9 mouse cellular contexts compared by ENCODE assay signal in genomic region chr19:9027795-9028194, GRCm38 (mm10). TPM values are rescaled to one million over a fixed set of nuclear protein-coding genes. Genes with fewer than 3 reads are reported as not detected.
DNase-seq lines count a peak whose midpoint lies in the region; ATAC-seq lines count a peak whose summit lies in the region.
"Had no signal": no experiment of that assay in that cellular context is flagged by ENCODE, and none has a peak within 500 bp of the region (broad histone marks: within the 10 kb centered on the region; RNA-seq: fewer than 3 reads in every experiment).

No protein-coding gene starts in this region.

- peak; percentile 59 for DNase-seq in forebrain, embryonic 14.5 days (ENCODE audit: low spot score)
- DNase-seq in forebrain, embryonic 11.5 days (ENCODE audit: low spot score): no peak
- peak; percentile 79 for DNase-seq in ZHBTc4 (ENCODE audit: low read depth, low spot score)
- no peak for DNase-seq in adrenal gland, postnatal 10 days
- DNase-seq: liver, embryonic 13.5 days had no signal

- no peak for ATAC-seq in forebrain, embryonic 14.5 days
- no peak for ATAC-seq in forebrain, embryonic 11.5 days (replicated peaks; ENCODE audit: low FRiP score)
- ATAC-seq in heart, embryonic 15.5 days (replicated peaks; ENCODE audit: insufficient number of reproducible peaks, insufficient read depth, low FRiP score, low read depth): peak; percentile 71; the same call in 1 of the 2 replicates
- ATAC-seq in lung, embryonic 15.5 days (ENCODE audit: borderline replicate concordance, extremely low read depth, low FRiP score, low TSS enrichment): peak; percentile 80
- no peak for ATAC-seq in intestine, embryonic 16.5 days
- no peak for ATAC-seq in inflammation-experienced regulatory T-cells, adult 6 months

- no peaks in the 10 kb centered on the region for H3K36me3 ChIP-seq in forebrain, embryonic 14.5 days (ENCODE audit: control insufficient read depth, insufficient read depth, low read length)
- H3K36me3 ChIP-seq in forebrain, embryonic 11.5 days (ENCODE audit: control insufficient read depth, insufficient read depth, low read length): no peaks in the 10 kb centered on the region
- H3K36me3 ChIP-seq in heart, embryonic 15.5 days: no peaks in the 10 kb centered on the region
- no peaks in the 10 kb centered on the region for H3K36me3 ChIP-seq in lung, embryonic 15.5 days
- H3K36me3 ChIP-seq in intestine, embryonic 16.5 days (ENCODE audit: control insufficient read depth, insufficient read depth, low read length): no peaks in the 10 kb centered on the region
- H3K36me3 ChIP-seq: liver, embryonic 13.5 days had no signal

- H3K27ac ChIP-seq in forebrain, embryonic 14.5 days (ENCODE audit: low read depth, low read length): no peak overlapping the region
- H3K27ac ChIP-seq in forebrain, embryonic 11.5 days (ENCODE audit: low read depth, low read length): no peak overlapping the region
- H3K27ac ChIP-seq in heart, embryonic 15.5 days: peak overlapping the region; percentile 79
- H3K27ac ChIP-seq in lung, embryonic 15.5 days: peak overlapping the region; percentile 57
- no peak overlapping the region for H3K27ac ChIP-seq in intestine, embryonic 16.5 days (ENCODE audit: low read length)
- H3K27ac ChIP-seq: liver, embryonic 13.5 days had no signal

- no peak overlapping the region for H3K4me2 ChIP-seq in forebrain, embryonic 14.5 days (ENCODE audit: low read length)
- no peak overlapping the region for H3K4me2 ChIP-seq in forebrain, embryonic 11.5 days (ENCODE audit: low read depth, low read length, severe bottlenecking)
- H3K4me2 ChIP-seq in heart, embryonic 15.5 days: peak overlapping the region; percentile 45
- H3K4me2 ChIP-seq in lung, embryonic 15.5 days: no peak overlapping the region
- H3K4me2 ChIP-seq in intestine, embryonic 16.5 days (ENCODE audit: low read depth, low read length): no peak overlapping the region
- H3K4me2 ChIP-seq: liver, embryonic 13.5 days had no signal

- H3K9ac ChIP-seq in forebrain, embryonic 14.5 days (ENCODE audit: low read length): no peak overlapping the region
- no peak overlapping the region for H3K9ac ChIP-seq in forebrain, embryonic 11.5 days (ENCODE audit: low read length)
- H3K9ac ChIP-seq in heart, embryonic 15.5 days: no peak overlapping the region
- H3K9ac ChIP-seq in lung, embryonic 15.5 days: no peak overlapping the region
- H3K9ac ChIP-seq in intestine, embryonic 16.5 days (ENCODE audit: low read depth, low read length): no peak overlapping the region
- H3K9ac ChIP-seq: liver, embryonic 13.5 days had no signal

- no peaks in the 10 kb centered on the region for H3K27me3 ChIP-seq in forebrain, embryonic 14.5 days (replicated peaks; ENCODE audit: control insufficient read depth, insufficient read depth, low read length)
- H3K27me3 ChIP-seq in forebrain, embryonic 11.5 days (ENCODE audit: control insufficient read depth, insufficient read depth, low read length): no peaks in the 10 kb centered on the region
- H3K27me3 ChIP-seq in heart, embryonic 15.5 days: no peaks in the 10 kb centered on the region
- no peaks in the 10 kb centered on the region for H3K27me3 ChIP-seq in lung, embryonic 15.5 days
- no peaks in the 10 kb centered on the region for H3K27me3 ChIP-seq in intestine, embryonic 16.5 days (replicated peaks; ENCODE audit: control insufficient read depth, insufficient read depth, low read length)
- H3K27me3 ChIP-seq: liver, embryonic 13.5 days had no signal

- peaks cover 11% of the 10 kb centered on the region for H3K4me1 ChIP-seq in forebrain, embryonic 14.5 days (ENCODE audit: control insufficient read depth, insufficient read depth, low read length)
- H3K4me1 ChIP-seq in forebrain, embryonic 11.5 days (replicated peaks; ENCODE audit: control insufficient read depth, insufficient read depth, low read length): no peaks in the 10 kb centered on the region
- peaks cover 55% of the 10 kb centered on the region for H3K4me1 ChIP-seq in heart, embryonic 15.5 days (replicated peaks)
- H3K4me1 ChIP-seq in lung, embryonic 15.5 days: peaks cover 29% of the 10 kb centered on the region
- H3K4me1 ChIP-seq in intestine, embryonic 16.5 days (ENCODE audit: control insufficient read depth, insufficient read depth, low read length): peaks cover 10% of the 10 kb centered on the region

- H3K9me3 ChIP-seq in forebrain, embryonic 14.5 days (replicated peaks; ENCODE audit: control insufficient read depth, low read length): no peaks in the 10 kb centered on the region
- H3K9me3 ChIP-seq in forebrain, embryonic 11.5 days (ENCODE audit: control insufficient read depth, low read length): no peaks in the 10 kb centered on the region
- no peaks in the 10 kb centered on the region for H3K9me3 ChIP-seq in heart, embryonic 15.5 days (replicated peaks)
- H3K9me3 ChIP-seq in lung, embryonic 15.5 days: no peaks in the 10 kb centered on the region
- no peaks in the 10 kb centered on the region for H3K9me3 ChIP-seq in intestine, embryonic 16.5 days (ENCODE audit: control insufficient read depth, low read length)
- H3K9me3 ChIP-seq: liver, embryonic 13.5 days had no signal

- H3K4me3 ChIP-seq in forebrain, embryonic 14.5 days (ENCODE audit: low read depth, low read length): no peak overlapping the region
- no peak overlapping the region for H3K4me3 ChIP-seq in forebrain, embryonic 11.5 days (ENCODE audit: low read depth, low read length)
- H3K4me3 ChIP-seq in heart, embryonic 15.5 days: no peak overlapping the region
- no peak overlapping the region for H3K4me3 ChIP-seq in lung, embryonic 15.5 days
- no peak overlapping the region for H3K4me3 ChIP-seq in intestine, embryonic 16.5 days (ENCODE audit: low read length)
- H3K4me3 ChIP-seq: liver, embryonic 13.5 days had no signal

- 20% methylated on average over 5 of the region's 5 CpGs for WGBS in forebrain, embryonic 14.5 days
- 32% methylated on average over 5 of the region's 5 CpGs for WGBS in forebrain, embryonic 11.5 days
- WGBS in heart, embryonic 15.5 days: 15% methylated on average over 5 of the region's 5 CpGs
- 16% methylated on average over 5 of the region's 5 CpGs for WGBS in lung, embryonic 15.5 days
- WGBS in intestine, embryonic 16.5 days: 22% methylated on average over 5 of the region's 5 CpGs

RNA-seq across cellular contexts. Expression of gene Ahnak, which starts 38.7 kb away (rescaled TPM):
- polyA plus RNA-seq in forebrain, embryonic 14.5 days (2014; fragmentation: Nextera tagmentation; extraction: Ambion mirVana): 2.6 and 4.5 TPM in 2 replicates
- 7.1 and 7.3 TPM in 2 replicates for polyA plus RNA-seq in forebrain, embryonic 11.5 days (2014; fragmentation: Nextera tagmentation; extraction: Ambion mirVana)
- 31.4 and 38.4 TPM in 2 replicates for polyA plus RNA-seq in heart, embryonic 15.5 days (2015; fragmentation: Nextera tagmentation; extraction: Ambion mirVana)
- 24.7 and 25.6 TPM in 2 replicates for polyA plus RNA-seq in lung, embryonic 15.5 days (2015; fragmentation: Nextera tagmentation; extraction: Ambion mirVana)
- polyA plus RNA-seq in intestine, embryonic 16.5 days (2015; fragmentation: Nextera tagmentation; extraction: Ambion mirVana): 16.5 and 20.8 TPM in 2 replicates
- polyA plus RNA-seq in inflammation-experienced regulatory T-cells, adult 6 months (2017; shearing (Covaris generic)): 10 to 100 TPM; 42.4 to 81.3 (median 54.5) TPM
- total RNA-seq in adrenal gland, postnatal 10 days (2021): 100 to 1,000 TPM; 146 to 184 TPM

RNA-seq across cellular contexts. Expression of gene Scgb1a1, which starts 60.0 kb away (rescaled TPM):
- not detected in 2 replicates for polyA plus RNA-seq in forebrain, embryonic 14.5 days (2014; fragmentation: Nextera tagmentation; extraction: Ambion mirVana)
- polyA plus RNA-seq in forebrain, embryonic 11.5 days (2014; fragmentation: Nextera tagmentation; extraction: Ambion mirVana): not detected in 2 replicates
- polyA plus RNA-seq in heart, embryonic 15.5 days (2015; fragmentation: Nextera tagmentation; extraction: Ambion mirVana): 0.30 and 0.44 TPM in 2 replicates
- 5.1 and 8.7 TPM in 2 replicates for polyA plus RNA-seq in lung, embryonic 15.5 days (2015; fragmentation: Nextera tagmentation; extraction: Ambion mirVana)
- not detected in 2 replicates for polyA plus RNA-seq in intestine, embryonic 16.5 days (2015; fragmentation: Nextera tagmentation; extraction: Ambion mirVana)
- not detected for polyA plus RNA-seq in inflammation-experienced regulatory T-cells, adult 6 months (2017; shearing (Covaris generic))
- total RNA-seq in adrenal gland, postnatal 10 days (2021): 1 to 10 TPM in 1 of 2 experiments, not detected in 1; 3.9 TPM
- polyA plus RNA-seq: liver, embryonic 13.5 days had no signal

Comparison
In these comparisons a context has a peak if more than half of its experiments do, and no peak if none do; other contexts are left out.
1. DNase-seq: peak in forebrain, embryonic 14.5 days (single experiment) and ZHBTc4 (single experiment); none in forebrain, embryonic 11.5 days (single experiment) and adrenal gland, postnatal 10 days (single experiment).
2. ATAC-seq: peak in heart, embryonic 15.5 days (single experiment) and lung, embryonic 15.5 days (single experiment); none in forebrain, embryonic 14.5 days (single experiment), forebrain, embryonic 11.5 days (single experiment), intestine, embryonic 16.5 days (single experiment) and inflammation-experienced regulatory T-cells, adult 6 months (single experiment).
3. H3K27ac ChIP-seq: peak in heart, embryonic 15.5 days (single experiment) and lung, embryonic 15.5 days (single experiment); none in forebrain, embryonic 14.5 days (single experiment), forebrain, embryonic 11.5 days (single experiment) and intestine, embryonic 16.5 days (single experiment).